Mouse (Mus musculus) lung, postnatal 0 days (tissue): Measurements from ENCODE around the gene Hoxb5. TPM values are rescaled to one million over a fixed set of nuclear protein-coding genes. Genes with fewer than 3 reads are reported as not detected.

Source experiments
- ATAC-seq: fragments of 200-750 bp; cut with Nextera tagmentation; 2 replicates; pipeline ENCODE4 v1.8.0; 2017; ENCODE audit warnings: moderate library complexity
- DNase-seq: peaks from one replicate; pipeline ENCODE4 v3.0.0-alpha.2; 2016; ENCODE audit warnings: low spot score
- H3K27ac ChIP-seq: fragments of 300-500 bp; sonication (generic); 2 replicates; pipeline ENCODE4 v1.5.1; 2014; ENCODE audit warnings: antibody characterized with exemption, mild to moderate bottlenecking, low read length, mixed read lengths
- H3K27me3 ChIP-seq: fragments of 300-500 bp; sonication (generic); replicated peaks from 2 replicates; pipeline ENCODE4 v1.6.1; 2014; ENCODE audit warnings: low read length, mixed read lengths; ENCODE audit not compliant: insufficient read depth
- H3K36me3 ChIP-seq: fragments of 300-500 bp; sonication (generic); 2 replicates; pipeline ENCODE4 v1.6.1; 2014; ENCODE audit warnings: low read length, mixed read lengths; ENCODE audit not compliant: insufficient read depth
- H3K4me1 ChIP-seq: fragments of 300-500 bp; sonication (generic); 2 replicates; pipeline ENCODE4 v1.6.1; 2014; ENCODE audit warnings: antibody characterized with exemption, low read depth, low read length, mixed read lengths; ENCODE audit not compliant: insufficient read depth
- H3K4me2 ChIP-seq: fragments of 300-500 bp; sonication (generic); replicated peaks from 2 replicates; pipeline ENCODE4 v1.6.1; 2014; ENCODE audit warnings: low read depth, mild to moderate bottlenecking, low read length, moderate library complexity, mixed read lengths
- H3K4me3 ChIP-seq: fragments of 300-500 bp; sonication (generic); 2 replicates; pipeline ENCODE4 v1.5.1; 2014; ENCODE audit warnings: low read depth, low read length
- H3K9ac ChIP-seq: fragments of 300-500 bp; sonication (generic); replicated peaks from 2 replicates; pipeline ENCODE4 v1.6.1; 2014; ENCODE audit warnings: low read depth, mild to moderate bottlenecking
- H3K9me3 ChIP-seq: fragments of 300-500 bp; sonication (generic); 2 replicates; pipeline ENCODE4 v1.6.1; 2016; ENCODE audit warnings: low read length, mixed read lengths
- CTCF ChIP-seq: IDR thresholded peaks from 2 replicates; pipeline ENCODE4 v1.5.1; 2016; ENCODE audit warnings: antibody characterized with exemption, mild to moderate bottlenecking
- EP300 ChIP-seq: IDR thresholded peaks from 2 replicates; pipeline ENCODE4 v1.6.1; 2016; ENCODE audit warnings: antibody characterized with exemption, mild to moderate bottlenecking, control low read depth
- WGBS: fragments of 180-500 bp; shearing (Covaris S2); extraction: QIAGEN DNeasy Blood & Tissue Kit; methylation state at CpG from one replicate; pipeline ENCODE4 v1.1.7; 2014; 5-methylcytosine and 5-hydroxymethylcytosine counted together
- polyA plus RNA-seq: library from polyadenylated mRNA; unstranded; fragments of >200 nt; fragmentation: Nextera tagmentation; extraction: Ambion mirVana; gene quantifications from 2 replicates; pipeline ENCODE4 v1.2.1, GENCODE M21; 2015

Gene Hoxb5
- polyA plus RNA-seq, 1 experiment from 2014 or later, result 16.8 TPM

DNA sequence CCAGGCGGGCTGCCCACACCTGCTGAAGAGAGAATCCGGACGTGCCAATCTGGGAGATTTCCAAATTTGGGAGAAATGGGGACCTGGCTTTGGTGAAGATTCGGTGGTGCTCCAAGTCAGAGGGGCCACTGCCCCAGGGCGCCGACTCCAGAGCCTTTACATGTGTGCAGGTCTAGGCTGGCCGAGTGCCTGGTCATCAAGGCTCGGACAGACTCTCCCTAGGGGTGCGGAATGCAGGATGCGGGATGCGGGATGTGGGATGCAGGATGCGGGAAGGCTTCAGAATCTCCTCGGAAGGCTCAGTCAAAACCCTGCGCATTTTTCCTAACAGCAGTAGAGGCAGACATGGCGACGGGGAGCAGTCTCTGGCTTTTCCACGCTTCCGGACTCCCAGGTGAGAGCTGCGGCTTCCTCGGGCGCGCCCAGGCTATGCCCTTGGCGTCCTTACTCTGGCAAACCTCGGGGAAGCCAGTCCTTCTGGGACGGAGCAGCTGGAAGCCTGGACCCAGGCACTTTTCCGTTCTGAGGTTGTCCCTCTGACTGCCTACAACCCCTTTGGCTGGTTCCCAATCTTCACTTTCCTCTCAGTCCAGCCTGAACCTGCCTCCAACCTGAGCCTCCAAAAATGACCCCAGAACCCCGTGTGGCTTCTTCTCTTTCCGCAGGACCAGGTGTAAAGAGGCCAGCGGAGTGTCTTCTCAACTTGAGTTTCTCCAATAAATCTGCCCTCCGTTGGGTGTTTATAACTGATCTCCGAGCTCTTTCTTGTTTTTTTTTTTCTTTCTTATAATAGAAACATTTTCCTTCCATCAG, 23.5 kb upstream of the Hoxb5 start:
- WGBS, result 9% methylated on average over 31 of the region's 31 CpGs
- Histone ChIP-seq H3K4me2 (no peak overlapping the region), H3K9me3 (no peaks in the 10 kb centered on the region), H3K9ac (no peak overlapping the region), H3K4me3 (no peak overlapping the region), H3K4me1 (no peaks in the 10 kb centered on the region), H3K27ac (no peak overlapping the region), H3K36me3 (no peaks in the 10 kb centered on the region), H3K27me3 (peaks cover 74% of the 10 kb centered on the region)
- DNase-seq, result no peak
- no peak for ATAC-seq
- TF ChIP-seq EP300 (no peak), CTCF (no peak)

DNA sequence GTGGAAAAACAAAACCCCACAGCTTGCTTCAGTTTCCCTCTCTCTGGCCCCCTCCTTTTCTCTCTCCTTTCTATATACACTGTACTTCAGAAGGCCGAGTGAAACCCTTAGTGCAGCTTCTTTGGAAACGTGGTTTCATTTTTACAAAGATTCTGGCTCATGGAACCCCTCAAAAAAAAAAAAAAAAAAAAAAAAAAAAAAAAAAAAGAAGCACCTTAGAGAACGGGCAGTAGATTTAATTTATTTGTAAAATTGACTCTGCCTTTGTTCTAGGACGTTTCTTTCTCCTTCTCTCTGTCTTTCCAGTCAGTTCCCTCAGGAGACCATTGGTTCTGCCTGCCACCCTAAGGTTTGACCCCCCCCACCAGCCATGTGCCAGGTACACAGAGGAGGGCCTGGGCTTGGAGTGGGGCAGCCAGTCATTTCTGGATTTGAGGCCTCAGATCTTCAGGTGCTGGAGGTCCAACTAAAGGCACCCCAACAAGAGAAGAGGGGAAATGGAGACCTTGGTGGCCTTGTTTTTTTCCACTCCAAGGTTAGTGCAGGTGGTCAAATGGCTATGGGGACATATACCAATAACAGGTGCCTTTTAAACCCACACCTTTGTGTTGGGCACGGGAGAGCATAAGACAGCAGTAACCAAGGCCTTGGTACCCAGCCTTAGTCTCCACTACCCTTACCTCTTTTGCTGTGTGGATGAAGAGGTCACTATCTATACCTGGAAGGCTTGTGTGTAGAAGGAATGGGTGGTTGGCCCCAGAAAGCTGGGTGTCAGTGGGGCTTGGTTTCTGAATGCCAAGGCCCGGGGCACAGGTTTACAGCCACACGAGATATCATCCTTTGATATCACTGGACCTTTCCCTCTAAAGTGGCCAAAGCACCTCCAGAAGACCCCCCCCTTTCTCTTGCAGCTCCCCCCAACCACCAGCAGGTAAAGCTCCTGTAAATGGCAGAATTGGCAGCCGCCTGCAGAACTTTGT, 22.4 kb upstream of the Hoxb5 start:
- 44% methylated on average over 8 of the region's 8 CpGs for WGBS
- Histone ChIP-seq H3K27me3 (peaks cover 64% of the 10 kb centered on the region), H3K4me2 (no peak overlapping the region), H3K4me3 (no peak overlapping the region), H3K27ac (no peak overlapping the region), H3K36me3 (no peaks in the 10 kb centered on the region), H3K9ac (no peak overlapping the region), H3K4me1 (no peaks in the 10 kb centered on the region), H3K9me3 (no peaks in the 10 kb centered on the region)
- ATAC-seq (no peak), DNase-seq (no peak)
- TF ChIP-seq EP300, result no peak
- TF ChIP-seq CTCF, result no peak

DNA sequence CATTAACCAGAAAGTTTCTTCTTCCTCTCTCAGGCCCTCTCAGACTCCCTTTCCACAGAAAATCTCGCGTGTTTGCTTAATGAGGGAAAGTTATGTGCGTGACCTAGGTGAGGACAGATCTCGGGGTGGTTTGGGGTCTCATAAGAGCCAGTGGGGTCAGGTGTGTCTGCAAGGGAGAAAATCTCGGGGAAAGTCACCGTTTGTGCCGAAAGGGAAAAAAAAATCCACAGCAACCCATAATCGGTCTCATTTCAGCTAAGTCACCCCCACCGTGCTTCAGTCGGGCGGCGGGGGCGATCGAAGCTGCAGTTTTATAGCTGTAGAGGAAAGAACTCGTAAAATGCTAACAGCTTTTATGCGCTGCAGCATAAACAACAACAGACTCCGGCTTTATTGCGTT, 21.7 kb upstream of the Hoxb5 start:
- Histone ChIP-seq H3K9ac (no peak overlapping the region), H3K27me3 (peaks cover 58% of the 10 kb centered on the region), H3K4me1 (no peaks in the 10 kb centered on the region), H3K4me2 (no peak overlapping the region), H3K4me3 (no peak overlapping the region), H3K36me3 (no peaks in the 10 kb centered on the region), H3K27ac (no peak overlapping the region), H3K9me3 (no peaks in the 10 kb centered on the region)
- DNase-seq (no peak), ATAC-seq (no peak)
- 17% methylated on average over 18 of the region's 18 CpGs for WGBS
- TF ChIP-seq CTCF, result no peak
- no peak for TF ChIP-seq EP300

DNA sequence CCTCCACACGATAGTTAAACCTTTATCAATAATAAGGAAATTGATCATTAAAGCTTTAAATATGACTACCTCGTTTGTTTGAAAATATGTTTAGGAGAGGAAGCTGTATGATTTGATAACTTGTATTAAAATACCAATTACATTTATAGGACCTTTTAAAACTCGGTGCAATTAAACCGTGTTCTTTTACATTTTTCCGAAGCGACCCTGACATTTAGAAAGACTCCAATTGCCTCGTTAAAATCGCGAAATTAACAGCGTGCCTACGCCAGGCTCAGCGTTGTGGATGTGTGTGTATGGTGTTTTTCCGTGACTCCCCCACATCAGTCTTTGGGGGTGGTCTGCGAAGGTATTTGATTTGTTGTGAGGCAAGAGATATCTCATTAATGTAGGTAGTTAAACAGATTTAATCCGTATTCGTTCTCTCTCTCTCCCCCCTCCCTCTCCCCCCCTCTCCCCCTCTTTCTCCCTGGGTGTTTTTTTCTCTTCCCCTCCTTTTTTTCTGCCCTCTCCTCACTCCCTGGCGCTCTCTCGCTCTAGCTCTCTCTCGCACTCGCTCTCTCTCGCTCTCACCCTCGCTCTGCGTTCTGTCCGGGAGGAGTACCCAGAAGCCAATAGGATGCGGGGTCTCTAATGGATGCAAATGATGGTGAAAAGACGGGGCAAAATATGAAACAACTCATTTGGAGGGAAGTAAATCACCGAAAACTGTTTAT, 21.1 kb upstream of the Hoxb5 start, which contains the start of gene Hoxb8:
Gene Hoxb8, plus strand, starts transcription at position 51 of the 716 bp plus-strand sequence.
- Histone ChIP-seq H3K9ac (no peak within 1 kb of the TSS), H3K27me3 (peaks cover 58% of the 10 kb centered on the region), H3K4me3 (peak within 1 kb of the TSS; percentile 47), H3K4me1 (no peaks in the 10 kb centered on the region), H3K36me3 (no peaks in the 10 kb centered on the region), H3K4me2 (peak within 1 kb of the TSS; percentile 70), H3K27ac (no peak within 1 kb of the TSS), H3K9me3 (no peaks in the 10 kb centered on the region)
- no peak for TF ChIP-seq EP300
- TF ChIP-seq CTCF, result no peak
- 3% methylated on average over 27 of the region's 27 CpGs for WGBS
- ATAC-seq (no peak), DNase-seq (no peak)

DNA sequence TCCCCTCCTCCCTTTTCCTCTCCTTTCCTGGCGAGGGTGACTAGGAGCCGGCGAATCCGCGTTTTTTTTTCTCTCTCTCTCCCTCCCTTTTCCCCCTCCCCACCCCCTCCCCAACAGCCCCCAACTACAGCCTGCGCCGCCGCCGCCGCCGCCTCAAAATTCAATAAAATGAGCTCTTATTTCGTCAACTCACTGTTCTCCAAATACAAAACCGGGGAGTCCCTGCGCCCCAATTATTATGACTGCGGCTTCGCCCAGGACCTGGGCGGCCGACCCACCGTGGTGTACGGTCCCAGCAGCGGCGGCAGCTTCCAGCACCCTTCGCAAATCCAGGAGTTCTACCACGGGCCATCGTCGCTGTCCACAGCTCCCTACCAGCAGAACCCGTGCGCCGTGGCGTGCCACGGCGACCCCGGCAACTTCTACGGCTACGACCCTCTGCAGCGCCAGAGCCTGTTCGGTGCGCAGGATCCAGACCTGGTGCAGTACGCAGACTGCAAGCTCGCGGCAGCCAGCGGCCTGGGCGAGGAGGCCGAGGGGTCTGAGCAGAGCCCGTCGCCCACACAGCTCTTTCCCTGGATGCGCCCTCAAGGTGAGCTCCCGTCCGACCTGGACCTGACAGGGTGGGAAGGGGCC, 20.2 kb upstream of the Hoxb5 start:
- no peak overlapping the region for H3K9ac ChIP-seq
- H3K36me3 ChIP-seq, result no peaks in the 10 kb centered on the region
- TF ChIP-seq EP300 (no peak), CTCF (no peak)
- H3K9me3 ChIP-seq, result no peaks in the 10 kb centered on the region
- DNase-seq, result no peak
- H3K4me1 ChIP-seq, result no peaks in the 10 kb centered on the region
- H3K4me3 ChIP-seq, result peak overlapping the region; percentile 47
- WGBS, result under 1% methylated on average over 40 of the region's 49 CpGs
- peaks cover 58% of the 10 kb centered on the region for H3K27me3 ChIP-seq
- no peak overlapping the region for H3K27ac ChIP-seq
- ATAC-seq, result no peak
- H3K4me2 ChIP-seq, result peak overlapping the region; percentile 70
